Mouse (Mus musculus) hematopoietic stem cell, adult 5-6 weeks (primary cell): ENCODE results near the gene Btbd10. TPM values are rescaled to one million over a fixed set of nuclear protein-coding genes. Genes with fewer than 3 reads are reported as not detected.

Experiments used
- total RNA-seq: library from RNA; stranded (forward); fragments of 172-1452, 232-1000 nt; gene quantifications from 2 replicates; pipeline ENCODE4 v1.2.3, GENCODE M21; 2017

Gene Btbd10
- total RNA-seq, 1 experiment from 2014 or later = 31.7 TPM

Other genes with a start within 250 kb of the Btbd10 start
- gene Arntl, start 161.9 kb downstream of the Btbd10 start, total RNA-seq = 14.2 and 14.4 TPM in 2 replicates
- not detected in 2 replicates for gene Pth, start 19.2 kb upstream of the Btbd10 start, total RNA-seq
- gene Far1, start 144.4 kb upstream of the Btbd10 start, total RNA-seq = 128 TPM in 2 replicates